Mouse (Mus musculus): ENCODE results near the gene Grik3. TPM values are rescaled to one million over a fixed set of nuclear protein-coding genes. Genes with fewer than 3 reads are reported as not detected.

Gene Grik3
- polyA plus RNA-seq, 2 experiments: 0.61 to 1.9 TPM

DNA sequence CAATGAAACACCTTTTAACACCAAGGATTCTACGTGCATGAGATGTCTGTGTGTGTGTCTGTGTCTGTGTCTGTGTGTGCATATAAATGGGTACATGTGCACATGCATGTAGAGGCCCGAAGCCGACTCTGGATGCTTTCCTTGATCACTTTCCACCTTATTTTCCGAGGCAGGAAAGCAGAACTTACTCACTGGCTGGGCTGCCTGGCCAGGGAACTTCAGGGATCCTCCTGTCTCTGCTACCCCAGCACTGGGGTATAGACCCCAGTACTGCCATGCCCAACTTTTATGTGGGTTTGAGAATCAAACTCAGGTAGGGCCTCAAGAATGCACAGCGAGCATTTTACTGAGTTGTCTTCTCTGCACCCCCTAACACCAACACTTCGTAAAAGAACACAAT is 240.3 kb downstream of the Grik3 start:
- no peak overlapping the region for H3K4me2 ChIP-seq (replicated peaks; ENCODE audit: low read depth, low read length, severe bottlenecking)
- 84% methylated on average over 6 of the region's 6 CpGs for WGBS
- no peaks in the 10 kb centered on the region for H3K9me3 ChIP-seq (ENCODE audit: control insufficient read depth, low read length)
- no peak overlapping the region for H3K4me3 ChIP-seq (replicated peaks; ENCODE audit: low read length)
- H3K4me1 ChIP-seq (ENCODE audit: control insufficient read depth, insufficient read depth, low read length): peaks cover 17% of the 10 kb centered on the region
- ATAC-seq (ENCODE audit: low FRiP score, low read depth): no peak
- no peak overlapping the region for H3K9ac ChIP-seq (ENCODE audit: low read depth, low read length, severe bottlenecking)
- H3K36me3 ChIP-seq (ENCODE audit: control insufficient read depth, insufficient read depth, low read length): no peaks in the 10 kb centered on the region
- TF ChIP-seq POLR2A (IDR thresholded peaks at IDR 0.05; ENCODE audit: borderline replicate concordance, extremely low read depth, insufficient read depth, insufficient read length): no peak
- no peak for DNase-seq (ENCODE audit: low spot score)
- H3K27ac ChIP-seq (replicated peaks; ENCODE audit: low read depth, low read length): no peak overlapping the region
- H3K27me3 ChIP-seq (ENCODE audit: control insufficient read depth, insufficient read depth, low read length): peaks cover 54% of the 10 kb centered on the region

DNA sequence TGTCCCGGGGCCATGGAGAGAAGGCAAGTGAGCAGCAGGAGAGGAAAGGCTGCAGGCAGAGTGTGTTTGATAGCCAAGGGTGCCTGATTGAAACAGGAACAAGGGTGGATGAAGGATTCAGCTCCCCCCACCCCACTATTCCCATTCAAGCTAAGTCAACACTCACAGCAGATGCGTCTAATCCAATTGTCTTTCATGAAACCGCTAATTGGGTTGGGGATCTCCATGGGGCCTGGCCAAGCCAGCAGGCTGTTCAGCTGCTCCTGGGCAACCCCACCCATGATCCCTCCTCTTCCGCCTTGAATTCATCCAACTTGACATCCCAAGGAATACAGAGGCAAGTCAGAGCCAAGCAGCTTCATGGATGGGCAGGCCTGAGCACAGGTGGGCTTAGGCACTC is 246.3 kb downstream of the Grik3 start:
- TF ChIP-seq POLR2A (IDR thresholded peaks at IDR 0.05; ENCODE audit: borderline replicate concordance, extremely low read depth, insufficient read depth, insufficient read length): no peak
- peaks cover 8% of the 10 kb centered on the region; the same call in 1 of the 2 replicates for H3K27me3 ChIP-seq (ENCODE audit: control insufficient read depth, insufficient read depth, low read length)
- 73% methylated on average over 4 of the region's 4 CpGs for WGBS

DNA sequence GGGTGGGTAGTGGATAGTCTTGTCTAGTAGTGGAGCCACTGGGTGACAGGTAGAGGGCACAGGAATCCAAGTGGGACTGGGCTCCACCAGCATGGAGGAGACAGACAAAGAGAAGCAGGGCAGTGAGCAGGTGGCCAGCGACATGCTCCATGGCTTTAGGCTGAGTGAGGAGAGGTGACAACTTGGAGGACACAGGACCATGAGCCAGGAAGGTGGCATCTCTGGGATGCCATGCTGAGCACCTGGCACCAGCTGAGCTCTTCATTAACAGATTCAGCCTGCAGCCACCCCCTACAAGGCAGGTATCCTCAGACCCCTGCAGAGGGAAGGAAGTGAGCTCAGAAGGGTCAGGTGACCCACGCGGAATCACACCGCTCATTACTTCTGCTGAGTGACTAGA is 248.3 kb downstream of the Grik3 start:
- Histone ChIP-seq H3K9me3 (ENCODE audit: control insufficient read depth, low read length) (no peaks in the 10 kb centered on the region), H3K27ac (replicated peaks; ENCODE audit: low read depth, low read length) (no peak overlapping the region), H3K4me2 (replicated peaks; ENCODE audit: low read depth, low read length, severe bottlenecking) (no peak overlapping the region), H3K27me3 (ENCODE audit: control insufficient read depth, insufficient read depth, low read length) (no peaks in the 10 kb centered on the region), H3K36me3 (ENCODE audit: control insufficient read depth, insufficient read depth, low read length) (no peaks in the 10 kb centered on the region), H3K9ac (ENCODE audit: low read depth, low read length, severe bottlenecking) (no peak overlapping the region), H3K4me3 (replicated peaks; ENCODE audit: low read length) (no peak overlapping the region), H3K4me1 (ENCODE audit: control insufficient read depth, insufficient read depth, low read length) (no peaks in the 10 kb centered on the region)
- WGBS: 87% methylated on average over 4 of the region's 4 CpGs
- ATAC-seq (ENCODE audit: low FRiP score, low read depth): no peak
- TF ChIP-seq POLR2A (IDR thresholded peaks at IDR 0.05; ENCODE audit: borderline replicate concordance, extremely low read depth, insufficient read depth, insufficient read length): no peak
- no peak for DNase-seq (ENCODE audit: low spot score)

More for the DNA sequence above, 246.3 kb downstream of the Grik3 start:
- no peaks in the 10 kb centered on the region for H3K36me3 ChIP-seq (ENCODE audit: control insufficient read depth, insufficient read depth, low read length)
- no peak overlapping the region for H3K9ac ChIP-seq (ENCODE audit: low read depth, low read length, severe bottlenecking)
- H3K9me3 ChIP-seq (ENCODE audit: control insufficient read depth, low read length): no peaks in the 10 kb centered on the region
- no peak overlapping the region for H3K4me3 ChIP-seq (replicated peaks; ENCODE audit: low read length)
- DNase-seq (ENCODE audit: low spot score) (no peak), ATAC-seq (ENCODE audit: low FRiP score, low read depth) (no peak)
- H3K4me2 ChIP-seq (replicated peaks; ENCODE audit: low read depth, low read length, severe bottlenecking): no peak overlapping the region
- no peaks in the 10 kb centered on the region for H3K4me1 ChIP-seq (ENCODE audit: control insufficient read depth, insufficient read depth, low read length)
- H3K27ac ChIP-seq (replicated peaks; ENCODE audit: low read depth, low read length): no peak overlapping the region

DNA sequence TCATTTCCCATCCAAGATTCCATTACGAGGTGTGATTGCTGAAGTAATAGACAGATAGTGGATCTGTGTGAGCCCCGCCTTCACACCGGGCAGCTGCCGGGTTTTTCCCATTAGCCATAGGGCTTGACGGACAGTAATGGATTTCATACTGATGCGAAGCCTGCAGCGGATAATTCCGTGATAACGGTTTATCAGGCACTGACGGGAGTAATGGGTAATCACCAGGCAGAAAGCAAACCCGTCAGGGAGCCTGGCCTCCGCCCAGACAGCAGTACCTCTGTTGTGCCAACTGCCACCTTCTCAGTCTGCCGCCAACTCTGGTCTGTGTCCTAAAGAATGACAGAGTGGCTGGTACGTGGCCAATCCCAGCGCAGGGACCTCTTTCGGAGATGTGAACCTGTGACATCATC is 251.7 kb downstream of the Grik3 start:
- Histone ChIP-seq H3K4me3 (replicated peaks; ENCODE audit: low read length) (no peak overlapping the region), H3K9me3 (ENCODE audit: control insufficient read depth, low read length) (no peaks in the 10 kb centered on the region), H3K4me2 (replicated peaks; ENCODE audit: low read depth, low read length, severe bottlenecking) (no peak overlapping the region), H3K27me3 (ENCODE audit: control insufficient read depth, insufficient read depth, low read length) (no peaks in the 10 kb centered on the region), H3K36me3 (ENCODE audit: control insufficient read depth, insufficient read depth, low read length) (no peaks in the 10 kb centered on the region), H3K4me1 (ENCODE audit: control insufficient read depth, insufficient read depth, low read length) (no peaks in the 10 kb centered on the region), H3K27ac (replicated peaks; ENCODE audit: low read depth, low read length) (no peak overlapping the region), H3K9ac (ENCODE audit: low read depth, low read length, severe bottlenecking) (no peak overlapping the region)
- no peak for DNase-seq (ENCODE audit: low spot score)
- no peak for TF ChIP-seq POLR2A (IDR thresholded peaks at IDR 0.05; ENCODE audit: borderline replicate concordance, extremely low read depth, insufficient read depth, insufficient read length)
- ATAC-seq (ENCODE audit: low FRiP score, low read depth): no peak
- WGBS: 84% methylated on average over 16 of the region's 16 CpGs

DNA sequence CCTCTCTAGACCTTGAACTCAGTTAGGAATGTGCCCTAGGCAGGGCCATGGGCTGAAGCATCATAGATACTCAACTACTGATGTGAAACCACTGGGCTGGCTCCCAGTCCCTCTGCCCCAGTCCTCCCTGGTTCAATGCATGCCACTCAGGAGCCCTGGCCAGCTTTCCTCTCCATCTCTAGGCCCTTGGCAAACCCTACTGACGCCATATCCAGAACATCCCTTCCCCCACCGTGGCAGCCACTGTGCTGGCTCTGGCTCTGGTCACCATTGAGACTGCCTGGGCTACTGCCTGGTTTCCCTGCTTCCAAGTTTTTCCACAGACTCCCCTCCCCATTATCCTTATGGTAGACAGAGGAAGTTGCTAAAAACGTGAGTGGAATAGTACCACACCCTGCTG is 255.4 kb downstream of the Grik3 start:
- Histone ChIP-seq H3K27me3 (ENCODE audit: control insufficient read depth, insufficient read depth, low read length) (no peaks in the 10 kb centered on the region), H3K36me3 (ENCODE audit: control insufficient read depth, insufficient read depth, low read length) (no peaks in the 10 kb centered on the region), H3K4me1 (ENCODE audit: control insufficient read depth, insufficient read depth, low read length) (no peaks in the 10 kb centered on the region), H3K9me3 (ENCODE audit: control insufficient read depth, low read length) (no peaks in the 10 kb centered on the region), H3K4me3 (replicated peaks; ENCODE audit: low read length) (no peak overlapping the region), H3K27ac (replicated peaks; ENCODE audit: low read depth, low read length) (no peak overlapping the region), H3K4me2 (replicated peaks; ENCODE audit: low read depth, low read length, severe bottlenecking) (no peak overlapping the region), H3K9ac (ENCODE audit: low read depth, low read length, severe bottlenecking) (no peak overlapping the region)
- ATAC-seq (ENCODE audit: low FRiP score, low read depth): no peak
- no peak for DNase-seq (ENCODE audit: low spot score)
- WGBS: 52% methylated on average over 3 of the region's 3 CpGs
- TF ChIP-seq POLR2A (IDR thresholded peaks at IDR 0.05; ENCODE audit: borderline replicate concordance, extremely low read depth, insufficient read depth, insufficient read length): no peak

DNA sequence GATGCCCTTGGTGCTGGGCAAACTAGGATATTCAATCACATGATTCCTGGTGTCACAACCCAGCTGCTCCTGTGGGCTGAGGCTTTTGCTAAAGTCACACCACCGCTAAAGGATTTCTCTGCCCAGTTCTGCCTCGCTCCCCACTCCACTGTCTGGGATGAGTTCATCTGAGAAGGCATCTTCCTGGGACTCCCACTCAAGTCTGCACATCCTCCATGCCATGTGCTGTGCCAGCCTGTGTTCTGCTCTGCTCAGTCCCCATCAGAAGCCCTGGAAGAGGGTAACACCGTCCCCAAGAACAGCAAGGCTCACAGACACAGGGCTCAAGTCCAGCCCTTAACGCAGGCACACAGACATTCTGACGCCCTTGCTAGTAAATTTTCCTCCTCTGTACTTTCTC is 265.9 kb downstream of the Grik3 start:
- Histone ChIP-seq H3K4me2 (replicated peaks; ENCODE audit: low read depth, low read length, severe bottlenecking) (no peak overlapping the region), H3K9me3 (ENCODE audit: control insufficient read depth, low read length) (no peaks in the 10 kb centered on the region), H3K36me3 (ENCODE audit: control insufficient read depth, insufficient read depth, low read length) (no peaks in the 10 kb centered on the region), H3K9ac (ENCODE audit: low read depth, low read length, severe bottlenecking) (no peak overlapping the region), H3K4me3 (replicated peaks; ENCODE audit: low read length) (no peak overlapping the region), H3K4me1 (ENCODE audit: control insufficient read depth, insufficient read depth, low read length) (no peaks in the 10 kb centered on the region), H3K27ac (replicated peaks; ENCODE audit: low read depth, low read length) (no peak overlapping the region), H3K27me3 (ENCODE audit: control insufficient read depth, insufficient read depth, low read length) (no peaks in the 10 kb centered on the region)
- DNase-seq (ENCODE audit: low spot score): no peak
- no peak for TF ChIP-seq POLR2A (IDR thresholded peaks at IDR 0.05; ENCODE audit: borderline replicate concordance, extremely low read depth, insufficient read depth, insufficient read length)
- no peak for ATAC-seq (ENCODE audit: low FRiP score, low read depth)
- WGBS: 82% methylated on average over 5 of the region's 5 CpGs
